Mouse (Mus musculus): ENCODE results near the gene Klf5. TPM values are rescaled to one million over a fixed set of nuclear protein-coding genes. Genes with fewer than 3 reads are reported as not detected.

Gene Klf5
- total RNA-seq (2021), result 5.7 and 6.9 TPM in 2 replicates
- long read RNA-seq, partial matches to known transcripts, result 0 of 1 reads
- long read RNA-seq, other reads (novel, unspliced or antisense), result 0 of 1 reads

- peak; percentile 96 for DNase-seq
Observed at GRCm38 (mm10) chr14:99298385-99299021, at the start of gene Klf5. Klf5 (plus strand) TSS chr14:99298691.

GRCm38 (mm10) chr14:99262026-99262425 is 36.5 kb upstream of the Klf5 start:
- DNase-seq, result no peak

GRCm38 (mm10) chr14:99263816-99264215 is 34.7 kb upstream of the Klf5 start:
- no peak for DNase-seq

DNA sequence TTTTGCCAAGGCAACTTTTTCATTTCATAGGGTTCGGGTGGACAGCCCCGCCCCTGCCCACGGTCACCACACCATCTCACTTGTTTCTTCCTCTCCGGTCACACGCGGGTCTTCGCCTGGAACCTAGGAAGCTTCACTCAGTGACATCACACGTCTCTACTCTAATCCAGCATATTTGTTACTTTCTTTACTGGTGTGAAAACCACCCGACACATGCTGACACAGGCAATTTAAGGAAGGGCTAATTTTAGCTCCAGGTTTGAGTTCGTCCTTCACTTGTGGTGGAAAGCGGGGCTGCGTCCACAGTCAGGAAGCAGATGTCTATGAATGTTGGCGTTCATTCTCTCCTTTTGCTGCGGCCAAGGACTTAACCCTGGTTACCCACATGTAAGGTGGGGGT is 32.7 kb upstream of the Klf5 start:
- no peak for DNase-seq

- no peak for DNase-seq
Observed at GRCm38 (mm10) chr14:99266749-99267148, 31.7 kb upstream of the Klf5 start.

DNA sequence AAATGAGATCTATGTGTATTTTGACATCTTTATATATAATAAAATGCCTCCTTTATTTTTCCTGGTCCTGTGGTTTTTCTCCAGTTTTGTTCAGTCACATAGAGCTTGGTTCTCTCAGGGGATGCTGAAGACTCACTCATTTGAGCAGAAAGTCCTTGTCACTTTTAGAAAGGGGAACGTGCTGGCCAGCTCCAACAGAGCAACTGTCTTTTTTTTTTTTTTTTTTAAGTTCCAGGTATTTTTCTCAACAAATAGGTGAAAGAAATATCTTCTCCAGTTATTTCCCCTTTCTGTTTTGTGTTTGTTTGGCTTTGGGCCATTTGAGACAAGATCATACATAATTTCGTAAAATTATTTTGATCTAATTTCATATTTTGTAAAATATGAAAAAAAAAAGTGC is 24.4 kb upstream of the Klf5 start:
- DNase-seq, result no peak

DNA sequence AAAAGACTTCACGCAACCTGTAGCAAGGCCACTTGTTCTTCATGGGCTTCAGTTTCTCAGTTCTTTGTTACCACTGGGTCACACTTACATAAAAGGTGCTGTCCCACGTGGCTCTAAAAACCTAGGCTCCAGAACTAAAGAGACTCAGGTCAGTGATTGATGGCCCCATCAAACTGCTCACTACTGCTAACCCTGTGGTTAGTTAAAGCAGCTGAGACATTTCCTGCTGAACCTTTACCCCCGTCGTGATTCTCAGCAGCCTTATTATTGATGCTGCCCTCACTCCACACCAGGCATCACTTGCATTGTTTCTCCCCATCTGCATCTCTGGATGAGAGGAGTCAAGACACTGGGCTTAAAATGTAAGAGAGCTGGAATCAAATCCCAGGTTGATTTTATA is 22.7 kb upstream of the Klf5 start:
- no peak for DNase-seq

DNA sequence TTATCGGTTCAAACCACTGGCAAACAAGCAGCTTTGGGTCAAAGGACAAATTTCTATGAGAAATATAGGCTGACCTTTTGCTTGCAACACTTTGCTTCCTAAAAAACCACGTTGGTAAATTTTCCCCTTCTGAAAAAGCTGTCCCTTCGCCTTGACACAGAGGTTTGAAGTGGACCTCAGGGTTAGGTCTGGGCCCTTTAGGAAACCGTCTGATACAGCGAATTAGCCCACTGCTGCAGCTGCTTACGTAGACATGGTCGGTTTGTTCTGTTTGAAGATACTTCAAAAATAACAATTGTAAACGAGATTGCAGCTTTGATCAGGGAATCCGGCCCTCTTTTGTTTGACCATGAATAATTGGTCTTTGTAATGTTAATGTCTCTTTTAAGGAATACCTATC is 20.2 kb upstream of the Klf5 start:
- no peak for DNase-seq

- DNase-seq, result no peak
Observed at GRCm38 (mm10) chr14:99278763-99279486, 19.6 kb upstream of the Klf5 start.

DNA sequence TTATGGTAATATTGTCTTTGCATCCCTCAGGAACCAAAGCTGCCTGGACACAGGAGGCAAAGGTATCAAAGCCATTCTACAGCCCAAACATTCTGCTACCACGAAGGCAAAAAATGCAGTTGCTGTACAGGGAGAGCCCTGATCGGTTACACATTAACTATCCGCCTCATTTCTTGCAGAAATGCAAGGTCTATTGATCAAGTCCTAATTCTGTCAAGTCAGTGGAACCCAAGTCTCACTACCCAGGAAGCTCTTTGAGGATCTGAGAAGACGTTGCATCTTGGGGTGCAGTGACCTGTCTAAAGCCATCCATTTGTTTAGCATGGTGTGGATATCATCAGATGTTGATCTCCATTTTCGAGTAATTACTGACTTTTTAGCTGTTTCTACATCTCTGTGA is 18.1 kb upstream of the Klf5 start:
- DNase-seq, result no peak

GRCm38 (mm10) chr14:99280825-99281433 is 17.6 kb upstream of the Klf5 start:
- DNase-seq, result no peak

DNA sequence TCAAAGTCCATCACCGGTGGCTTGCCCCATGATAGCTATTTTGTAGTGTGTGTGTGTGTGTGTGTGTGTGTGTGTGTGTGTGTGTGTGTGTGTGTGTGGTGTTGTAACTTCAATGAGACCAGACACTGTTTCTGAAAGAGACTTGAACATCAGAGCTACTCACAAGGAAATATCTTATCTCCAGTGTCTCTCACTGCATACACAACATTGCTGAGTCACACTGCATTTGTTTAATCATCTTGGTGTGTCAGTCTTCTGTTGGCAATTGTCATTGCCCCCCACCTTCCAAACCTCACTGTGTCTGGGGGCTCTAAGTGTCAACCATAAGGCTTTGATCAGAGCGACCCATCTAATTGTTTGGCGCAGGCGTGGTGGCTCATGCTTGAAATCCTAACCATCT is 13.0 kb upstream of the Klf5 start:
- no peak for DNase-seq

DNA sequence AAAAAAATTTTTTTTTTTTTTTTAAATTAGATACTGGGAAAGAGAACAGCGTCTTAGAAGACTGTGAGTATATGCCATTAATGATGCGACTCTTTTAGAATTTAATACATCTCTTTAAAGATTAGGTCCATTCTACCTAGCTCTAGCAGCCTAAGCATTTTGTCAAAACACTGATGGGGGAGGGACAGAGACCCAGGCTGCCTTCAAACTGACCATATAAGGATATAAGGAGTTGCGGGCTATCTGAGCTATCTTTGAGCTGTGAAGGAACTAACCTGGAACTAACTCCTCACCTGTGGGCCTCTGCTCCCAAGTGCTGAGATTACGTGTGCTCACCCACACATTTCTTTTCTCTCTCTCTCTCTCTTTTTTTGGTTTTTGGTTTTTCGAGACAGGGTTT is 6.3 kb upstream of the Klf5 start:
- no peak for DNase-seq

DNA sequence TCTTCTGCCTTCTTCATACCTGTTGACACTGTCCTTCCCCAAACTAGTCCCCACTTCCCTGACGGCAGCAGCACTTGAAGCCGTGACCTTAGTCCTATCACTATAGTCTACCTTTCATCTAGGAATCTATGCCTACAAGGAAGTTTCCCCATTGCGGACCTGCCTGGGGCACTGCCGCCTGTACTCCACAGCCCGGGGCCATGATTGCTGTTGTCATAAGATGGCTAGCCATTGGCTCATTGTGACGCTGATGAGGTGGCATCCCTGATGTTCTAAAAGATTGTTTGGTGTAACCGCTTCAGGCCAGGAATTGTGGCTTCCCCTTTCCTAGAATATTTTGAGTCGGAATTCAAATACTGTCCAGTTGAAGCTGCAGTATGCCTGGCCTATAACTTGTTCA is 4.1 kb upstream of the Klf5 start:
- DNase-seq, result no peak

GRCm38 (mm10) chr14:99295606-99296341 is 2.7 kb upstream of the Klf5 start:
- peak; percentile 5 for DNase-seq

DNA sequence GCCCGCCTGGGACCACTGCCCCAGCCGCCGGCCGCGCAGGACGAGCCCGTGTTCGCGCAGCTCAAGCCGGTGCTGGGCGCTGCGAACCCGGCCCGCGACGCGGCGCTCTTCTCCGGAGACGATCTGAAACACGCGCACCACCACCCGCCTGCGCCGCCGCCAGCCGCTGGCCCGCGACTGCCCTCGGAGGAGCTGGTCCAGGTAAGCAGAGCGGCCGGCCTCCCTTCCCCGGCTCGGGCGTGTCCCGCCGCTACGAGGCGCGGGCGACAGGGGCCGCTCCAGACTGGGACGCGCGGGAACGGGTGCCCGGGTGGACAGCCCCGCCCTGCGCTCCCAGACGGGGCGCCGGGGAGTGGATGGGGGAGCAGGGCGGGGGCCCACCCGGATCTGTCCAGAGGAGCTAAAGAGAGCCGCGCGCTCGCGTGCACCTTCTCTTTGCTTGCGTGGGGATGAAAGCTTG is 561 bp downstream of the Klf5 start:
- peak; percentile 70 for DNase-seq

- DNase-seq, result no peak
Observed at GRCm38 (mm10) chr14:99299701-99300191, 1.3 kb downstream of the Klf5 start.

GRCm38 (mm10) chr14:99301472-99301871 is 3.0 kb downstream of the Klf5 start:
- DNase-seq, result no peak

DNA sequence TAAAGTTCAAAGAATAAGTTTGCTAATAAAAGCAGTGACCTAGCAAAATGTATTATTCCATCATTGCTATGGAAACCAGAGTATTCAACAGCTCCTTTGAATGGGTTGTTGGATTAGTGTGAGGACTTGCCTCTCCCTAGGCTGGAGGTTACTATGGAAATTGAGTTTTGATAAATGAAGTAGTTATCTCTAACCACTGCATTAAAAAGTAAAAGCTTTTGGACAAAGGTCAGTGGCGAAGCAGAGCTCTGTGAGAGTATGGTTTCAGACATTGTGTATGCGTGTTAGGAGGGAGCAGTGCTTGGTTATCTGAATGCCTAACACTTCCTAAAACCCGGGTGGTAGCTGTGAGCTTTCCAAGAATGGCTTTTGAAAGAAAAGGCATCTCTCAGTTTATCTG is 5.9 kb downstream of the Klf5 start:
- DNase-seq, result no peak

GRCm38 (mm10) chr14:99304997-99305792 is 6.7 kb downstream of the Klf5 start:
- no peak for DNase-seq

DNA sequence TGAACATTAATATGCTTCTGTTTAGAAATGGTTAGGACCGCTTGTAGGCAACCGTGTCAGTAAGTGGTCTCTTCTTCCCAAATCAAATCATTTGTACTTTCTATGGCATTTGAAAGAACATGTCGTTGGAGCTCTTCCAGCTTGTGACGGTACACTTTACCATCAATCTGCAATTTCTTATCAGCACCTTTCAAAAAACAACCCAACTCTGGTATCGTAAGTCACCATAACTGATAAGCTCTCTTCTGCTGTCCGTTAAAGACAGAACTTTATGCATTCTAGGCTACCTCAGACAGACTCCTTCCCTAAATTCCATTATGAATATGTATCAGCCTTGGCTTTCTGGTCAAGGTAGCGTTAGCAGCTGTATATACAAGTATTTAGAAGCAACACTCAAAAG is 7.9 kb downstream of the Klf5 start:
- no peak for DNase-seq

DNA sequence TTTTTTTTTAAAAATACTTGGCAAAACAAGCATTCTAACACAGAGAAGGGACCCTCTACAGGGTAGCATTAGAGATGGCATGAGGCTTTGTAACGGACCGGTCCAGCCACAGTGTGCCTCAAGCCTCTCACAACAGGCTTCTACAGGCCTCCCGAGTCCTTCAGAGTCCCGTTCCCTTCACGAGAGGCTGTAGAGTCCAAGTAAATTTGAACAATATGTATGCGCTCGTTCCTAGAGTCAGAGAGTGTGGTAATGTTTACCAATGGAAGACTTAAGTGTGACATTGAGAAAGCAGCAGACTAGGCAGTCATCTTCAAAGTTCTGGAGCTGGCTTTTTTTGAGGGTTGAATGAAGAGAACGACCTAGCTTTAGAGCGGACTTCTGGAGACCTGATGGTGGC is 11.1 kb downstream of the Klf5 start:
- no peak for DNase-seq

All from adrenal gland, postnatal 25 days (tissue).